Mouse (Mus musculus) cortical plate, adult 2 months (tissue): ENCODE measurements around the gene Naglu.

Source experiments
- CTCF ChIP-seq: fragments of 200-500 bp; IDR thresholded peaks from 2 replicates; pipeline ENCODE4 v1.5.1; 2011; ENCODE audit warnings: mild to moderate bottlenecking, control low read depth, low read length; ENCODE audit not compliant: insufficient read depth; ENCODE audit errors: extremely low read depth
- POLR2A ChIP-seq: fragments of 200-500 bp; IDR thresholded peaks from 2 replicates; pipeline ENCODE4 v1.6.1; 2011; ENCODE audit warnings: mild to moderate bottlenecking, low read length, control low read depth; ENCODE audit not compliant: insufficient read depth; ENCODE audit errors: extremely low read depth

GRCm38 (mm10) chr11:101058726-101059125, 11.1 kb upstream of the Naglu start:
- TF ChIP-seq CTCF (no peak), POLR2A (no peak)
